Mouse (Mus musculus) Muller cell, postnatal 12 days (primary cell): ENCODE data around the gene Ksr1.
"Not testable (repeated sequence)": the region's sequence is repeated elsewhere in the genome, so short reads cannot be mapped to it uniquely, and the experiment has no call there.

ENCODE experiments used
- DNase-seq: peaks from one replicate; pipeline ENCODE4 v3.0.0-alpha.2; 2015; ENCODE audit errors: inconsistent ontology term

Gene Ksr1

GRCm38 (mm10) chr11:79013056-79013455 lies 133.2 kb downstream of the Ksr1 start:
- no peak for DNase-seq

GRCm38 (mm10) chr11:79012529-79012928 lies 133.7 kb downstream of the Ksr1 start:
- DNase-seq = no peak

GRCm38 (mm10) chr11:79008891-79009290 lies 137.3 kb downstream of the Ksr1 start:
- no peak for DNase-seq

- no peak for DNase-seq
These were observed 138.0 kb downstream of the Ksr1 start for GRCm38 (mm10) chr11:79008007-79008775.

GRCm38 (mm10) chr11:79007356-79007755 lies 138.9 kb downstream of the Ksr1 start:
- DNase-seq = not testable (repeated sequence)

- no peak for DNase-seq
These were observed 139.8 kb downstream of the Ksr1 start for GRCm38 (mm10) chr11:79006417-79006816.

- no peak for DNase-seq
These were observed 140.4 kb downstream of the Ksr1 start for GRCm38 (mm10) chr11:79005578-79006394.

- DNase-seq = no peak
These were observed 142.2 kb downstream of the Ksr1 start for GRCm38 (mm10) chr11:79003769-79004638.

- DNase-seq = no peak
These were observed 143.0 kb downstream of the Ksr1 start for GRCm38 (mm10) chr11:79003053-79003768.

- no peak for DNase-seq
These were observed 143.7 kb downstream of the Ksr1 start for GRCm38 (mm10) chr11:79002551-79002951.

- no peak for DNase-seq
These were observed 144.3 kb downstream of the Ksr1 start for GRCm38 (mm10) chr11:79001871-79002270.

- no peak for DNase-seq
These were observed 147.1 kb downstream of the Ksr1 start for GRCm38 (mm10) chr11:78999118-78999517.

GRCm38 (mm10) chr11:78990875-78991543 lies 155.2 kb downstream of the Ksr1 start:
- not testable (repeated sequence) for DNase-seq

- DNase-seq = no peak
These were observed 156.1 kb downstream of the Ksr1 start for GRCm38 (mm10) chr11:78990096-78990495.

- not testable (repeated sequence) for DNase-seq
These were observed 157.0 kb downstream of the Ksr1 start for GRCm38 (mm10) chr11:78989206-78989605.

GRCm38 (mm10) chr11:78986311-78987002 lies 159.8 kb downstream of the Ksr1 start:
- no peak for DNase-seq

GRCm38 (mm10) chr11:78985505-78985904 lies 160.7 kb downstream of the Ksr1 start:
- no peak for DNase-seq

- peak; percentile 78 for DNase-seq
These were observed 161.6 kb downstream of the Ksr1 start, which contains the start of gene Lgals9 for GRCm38 (mm10) chr11:78984483-78985177. TSS of gene Lgals9 (minus strand) at chr11:78984946.

GRCm38 (mm10) chr11:78983539-78983938 lies 162.7 kb downstream of the Ksr1 start:
- DNase-seq = no peak
